Mouse (Mus musculus): ENCODE measurements at regions not wholly inside any gene's neighbourhood (a gene's known extent, or its start where the extent isn't known, plus 50 kb on each side); places are given as distances from the start of the nearest gene placed in this dataset.

- no peak overlapping the region for H3K4me2 ChIP-seq
- no peak overlapping the region for H3K9ac ChIP-seq (replicated peaks)
- H3K9me3 ChIP-seq (replicated peaks): no peaks in the 10 kb centered on the region
- H3K4me1 ChIP-seq: peaks cover 3% of the 10 kb centered on the region; the same call in 1 of the 2 replicates
- H3K27me3 ChIP-seq (replicated peaks): no peaks in the 10 kb centered on the region
- no peak overlapping the region for H3K27ac ChIP-seq (replicated peaks)
- H3K36me3 ChIP-seq: no peaks in the 10 kb centered on the region
- ATAC-seq (ENCODE audit: low FRiP score): no peak
- H3K4me3 ChIP-seq (replicated peaks): no peak overlapping the region
- 78% methylated on average over 19 of the region's 19 CpGs for WGBS
Observed at GRCm38 (mm10) chr15:96768301-96768993, 68.9 kb upstream of the Slc38a2 start.

DNA sequence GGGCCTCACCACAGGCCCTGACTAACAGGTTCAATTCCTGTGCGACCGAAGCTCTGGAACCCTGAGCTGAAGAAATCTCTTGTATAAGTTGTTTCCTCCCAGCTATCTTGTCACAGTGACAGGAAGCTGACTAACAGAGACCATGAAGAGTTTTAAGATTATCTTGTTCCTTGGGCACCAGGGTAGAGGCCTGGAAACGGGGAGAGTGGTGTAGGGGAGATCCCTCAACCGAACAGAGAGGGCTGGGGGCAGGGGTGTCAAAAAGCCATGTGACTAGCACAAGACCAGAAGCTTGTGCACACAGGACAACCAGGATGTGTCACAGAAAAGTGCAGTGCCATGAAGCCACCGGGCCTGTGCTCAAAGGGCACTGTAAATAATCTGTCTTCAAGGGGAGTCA, 67.7 kb upstream of the Slc38a2 start:
- Histone ChIP-seq H3K9me3 (replicated peaks) (no peaks in the 10 kb centered on the region), H3K9ac (replicated peaks) (no peak overlapping the region), H3K4me1 (peaks cover 3% of the 10 kb centered on the region; the same call in 1 of the 2 replicates), H3K27ac (replicated peaks) (no peak overlapping the region), H3K4me3 (replicated peaks) (no peak overlapping the region), H3K36me3 (no peaks in the 10 kb centered on the region), H3K4me2 (no peak overlapping the region), H3K27me3 (replicated peaks) (no peaks in the 10 kb centered on the region)
- WGBS: 93% methylated on average over 5 of the region's 5 CpGs
- no peak for ATAC-seq (ENCODE audit: low FRiP score)

GRCm38 (mm10) chr15:96766238-96766637, 66.7 kb upstream of the Slc38a2 start:
- no peak for ATAC-seq (ENCODE audit: low FRiP score)
- 95% methylated on average over 9 of the region's 9 CpGs for WGBS
- H3K9me3 ChIP-seq (replicated peaks): no peaks in the 10 kb centered on the region

GRCm38 (mm10) chr15:96763611-96764010, 64.1 kb upstream of the Slc38a2 start:
- H3K9me3 ChIP-seq (replicated peaks): no peaks in the 10 kb centered on the region
- H3K4me3 ChIP-seq (replicated peaks): no peak overlapping the region
- 76% methylated on average over 1 of the region's 1 CpGs for WGBS
- no peak overlapping the region for H3K4me2 ChIP-seq
- H3K9ac ChIP-seq (replicated peaks): no peak overlapping the region
- no peaks in the 10 kb centered on the region for H3K36me3 ChIP-seq
- no peak overlapping the region for H3K27ac ChIP-seq (replicated peaks)
- H3K27me3 ChIP-seq (replicated peaks): no peaks in the 10 kb centered on the region
- no peak for ATAC-seq (ENCODE audit: low FRiP score)
- H3K4me1 ChIP-seq: peaks cover 3% of the 10 kb centered on the region; the same call in 1 of the 2 replicates

More at GRCm38 (mm10) chr15:96766238-96766637, 66.7 kb upstream of the Slc38a2 start:
- Histone ChIP-seq H3K27ac (replicated peaks) (no peak overlapping the region), H3K27me3 (replicated peaks) (no peaks in the 10 kb centered on the region), H3K36me3 (no peaks in the 10 kb centered on the region), H3K4me1 (peaks cover 3% of the 10 kb centered on the region; the same call in 1 of the 2 replicates), H3K9ac (replicated peaks) (no peak overlapping the region), H3K4me3 (replicated peaks) (no peak overlapping the region), H3K4me2 (no peak overlapping the region)

- H3K9me3 ChIP-seq (replicated peaks): no peaks in the 10 kb centered on the region
- H3K4me3 ChIP-seq (replicated peaks): no peak overlapping the region
- no peaks in the 10 kb centered on the region; the same call in 1 of the 2 replicates for H3K4me1 ChIP-seq
- no peak for ATAC-seq (ENCODE audit: low FRiP score)
- no peaks in the 10 kb centered on the region for H3K36me3 ChIP-seq
- H3K4me2 ChIP-seq: no peak overlapping the region
- H3K27me3 ChIP-seq (replicated peaks): no peaks in the 10 kb centered on the region
- no peak overlapping the region for H3K27ac ChIP-seq (replicated peaks)
- H3K9ac ChIP-seq (replicated peaks): no peak overlapping the region
- WGBS: 57% methylated on average over 13 of the region's 13 CpGs
Observed at GRCm38 (mm10) chr15:96759078-96759995, 59.8 kb upstream of the Slc38a2 start.

GRCm38 (mm10) chr15:96757446-96758198, 58.1 kb upstream of the Slc38a2 start:
- Histone ChIP-seq H3K9me3 (replicated peaks) (no peaks in the 10 kb centered on the region), H3K27me3 (replicated peaks) (no peaks in the 10 kb centered on the region), H3K27ac (replicated peaks) (no peak overlapping the region; the same call in 1 of the 2 replicates), H3K9ac (replicated peaks) (no peak overlapping the region), H3K36me3 (no peaks in the 10 kb centered on the region), H3K4me3 (replicated peaks) (no peak overlapping the region), H3K4me1 (no peaks in the 10 kb centered on the region; the same call in 1 of the 2 replicates), H3K4me2 (no peak overlapping the region)
- ATAC-seq (ENCODE audit: low FRiP score): no peak
- WGBS: 89% methylated on average over 9 of the region's 9 CpGs

- no peaks in the 10 kb centered on the region; the same call in 1 of the 2 replicates for H3K4me1 ChIP-seq
- no peak overlapping the region for H3K4me3 ChIP-seq (replicated peaks)
- H3K36me3 ChIP-seq: no peaks in the 10 kb centered on the region
- no peaks in the 10 kb centered on the region for H3K27me3 ChIP-seq (replicated peaks)
- WGBS: 76% methylated on average over 7 of the region's 7 CpGs
- H3K9me3 ChIP-seq (replicated peaks): no peaks in the 10 kb centered on the region
- no peak overlapping the region for H3K4me2 ChIP-seq
- ATAC-seq (ENCODE audit: low FRiP score): no peak
- no peak overlapping the region for H3K27ac ChIP-seq (replicated peaks)
- H3K9ac ChIP-seq (replicated peaks): no peak overlapping the region
Observed at GRCm38 (mm10) chr15:96756456-96756855, 56.9 kb upstream of the Slc38a2 start.

- no peak overlapping the region for H3K27ac ChIP-seq (replicated peaks)
- no peak overlapping the region for H3K4me3 ChIP-seq (replicated peaks)
- H3K36me3 ChIP-seq: no peaks in the 10 kb centered on the region
- 75% methylated on average over 6 of the region's 6 CpGs for WGBS
- H3K27me3 ChIP-seq (replicated peaks): no peaks in the 10 kb centered on the region
- H3K4me2 ChIP-seq: no peak overlapping the region
- no peak for ATAC-seq (ENCODE audit: low FRiP score)
- H3K9ac ChIP-seq (replicated peaks): no peak overlapping the region
- H3K9me3 ChIP-seq (replicated peaks): no peaks in the 10 kb centered on the region
- no peaks in the 10 kb centered on the region; the same call in 1 of the 2 replicates for H3K4me1 ChIP-seq
Observed at GRCm38 (mm10) chr15:96755951-96756350, 56.4 kb upstream of the Slc38a2 start.

DNA sequence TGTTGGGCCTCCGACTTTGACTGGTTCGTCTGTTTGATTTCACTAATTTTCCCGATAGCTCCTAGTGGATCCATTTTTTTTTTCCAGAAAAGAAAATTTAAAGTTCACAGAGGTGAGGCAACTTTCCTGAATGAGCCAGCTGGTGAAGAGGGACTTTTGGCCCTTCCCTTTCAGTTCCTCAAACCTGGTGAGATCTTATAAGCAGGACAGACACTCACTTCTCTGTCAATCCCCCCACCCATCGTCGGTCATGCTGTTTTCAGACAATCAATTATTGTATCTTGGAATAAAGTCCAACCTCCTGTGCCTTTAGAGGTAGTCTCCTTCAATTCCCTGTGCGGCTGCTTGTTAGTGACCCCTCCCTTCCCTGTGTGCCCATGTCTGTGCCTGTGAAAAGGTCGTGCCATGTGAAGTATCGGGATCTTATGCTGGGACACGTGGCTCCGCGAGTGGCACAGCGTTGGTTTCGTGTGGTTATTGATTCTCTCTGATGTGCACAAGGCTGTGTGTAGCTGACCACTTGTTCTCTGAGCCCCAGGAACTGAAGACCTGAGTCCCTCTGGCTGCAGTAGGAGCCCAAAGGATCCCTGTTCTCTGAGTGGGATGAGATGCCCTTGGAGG, 55.9 kb upstream of the Slc38a2 start:
- WGBS: 93% methylated on average over 13 of the region's 13 CpGs
- H3K4me2 ChIP-seq: no peak overlapping the region
- H3K9ac ChIP-seq (replicated peaks): no peak overlapping the region
- no peak for ATAC-seq (ENCODE audit: low FRiP score)
- H3K27ac ChIP-seq (replicated peaks): no peak overlapping the region
- H3K36me3 ChIP-seq: no peaks in the 10 kb centered on the region
- no peaks in the 10 kb centered on the region for H3K27me3 ChIP-seq (replicated peaks)
- no peak overlapping the region for H3K4me3 ChIP-seq (replicated peaks)
- no peaks in the 10 kb centered on the region; the same call in 1 of the 2 replicates for H3K4me1 ChIP-seq
- no peaks in the 10 kb centered on the region for H3K9me3 ChIP-seq (replicated peaks)

DNA sequence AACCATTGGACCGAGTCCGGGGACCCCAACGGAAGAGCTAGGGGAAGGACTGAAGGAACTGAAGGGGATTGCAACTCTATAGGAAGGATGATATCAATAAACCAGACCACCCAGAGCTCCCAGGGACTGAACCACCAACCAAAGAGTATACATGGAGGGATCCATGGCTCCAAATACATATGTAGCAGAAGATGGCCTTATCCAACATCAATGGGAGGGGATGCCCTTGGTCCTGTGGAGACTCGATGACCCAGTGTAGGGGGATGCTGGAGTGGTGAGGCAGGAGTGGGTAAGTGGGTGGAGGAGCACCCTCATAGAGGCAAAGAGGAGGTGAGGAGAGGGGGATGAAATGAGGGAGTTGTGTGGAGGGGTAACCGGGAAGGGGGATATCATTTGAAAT, 54.5 kb upstream of the Slc38a2 start:
- WGBS: 95% methylated on average over 5 of the region's 5 CpGs

GRCm38 (mm10) chr15:96752719-96753118, 53.2 kb upstream of the Slc38a2 start:
- 93% methylated on average over 8 of the region's 8 CpGs for WGBS
- ATAC-seq (ENCODE audit: low FRiP score): no peak
- Histone ChIP-seq H3K27me3 (replicated peaks) (no peaks in the 10 kb centered on the region), H3K9me3 (replicated peaks) (no peaks in the 10 kb centered on the region), H3K4me2 (no peak overlapping the region), H3K27ac (replicated peaks) (no peak overlapping the region), H3K4me1 (peaks cover 15% of the 10 kb centered on the region), H3K4me3 (replicated peaks) (no peak overlapping the region), H3K9ac (replicated peaks) (no peak overlapping the region), H3K36me3 (no peaks in the 10 kb centered on the region)

More for the DNA sequence above, 54.5 kb upstream of the Slc38a2 start:
- no peak overlapping the region for H3K4me2 ChIP-seq
- H3K9ac ChIP-seq (replicated peaks): no peak overlapping the region
- no peak overlapping the region for H3K4me3 ChIP-seq (replicated peaks)
- no peaks in the 10 kb centered on the region for H3K9me3 ChIP-seq (replicated peaks)
- no peaks in the 10 kb centered on the region for H3K36me3 ChIP-seq
- ATAC-seq (ENCODE audit: low FRiP score): no peak
- H3K27ac ChIP-seq (replicated peaks): no peak overlapping the region
- H3K4me1 ChIP-seq: peaks cover 9% of the 10 kb centered on the region
- H3K27me3 ChIP-seq (replicated peaks): no peaks in the 10 kb centered on the region

Data from neural tube, embryonic 15.5 days (tissue).